Mouse (Mus musculus) C2C12 (cell line): ENCODE results near the gene Rundc3a. TPM values are rescaled to one million over a fixed set of nuclear protein-coding genes. Genes with fewer than 3 reads are reported as not detected.
"Not testable (repeated sequence)": the region's sequence is repeated elsewhere in the genome, so short reads cannot be mapped to it uniquely, and the experiment has no call there.

ENCODE experiments used
- H3K27me3 ChIP-seq: one replicate; pipeline ENCODE4 v1.6.1; 2011; ENCODE audit not compliant: control insufficient read depth, insufficient read depth, insufficient read length
- H3K36me3 ChIP-seq: one replicate; pipeline ENCODE4 v1.6.1; 2011; ENCODE audit not compliant: control insufficient read depth, insufficient read depth
- H3K4me3 ChIP-seq: one replicate; pipeline ENCODE4 v1.5.1; 2011; ENCODE audit warnings: mild to moderate bottlenecking, control low read depth; ENCODE audit not compliant: poor library complexity, insufficient read depth, severe bottlenecking
- H3K79me2 ChIP-seq: one replicate; pipeline ENCODE4 v1.6.1; 2011; ENCODE audit not compliant: control insufficient read depth, insufficient read depth
- H3K79me3 ChIP-seq: one replicate; pipeline ENCODE4 v1.6.1; 2011; ENCODE audit warnings: low read depth, control low read depth
- H3ac ChIP-seq: one replicate; pipeline ENCODE3; 2011; ENCODE audit warnings: low read depth; ENCODE audit not compliant: control insufficient read depth, insufficient read length
- CEBPB ChIP-seq: IDR thresholded peaks from one replicate; pipeline ENCODE4 v1.6.1; 2011; ENCODE audit warnings: low read depth, mild to moderate bottlenecking, control low read depth, moderate library complexity
- CTCF ChIP-seq: IDR thresholded peaks from one replicate; pipeline ENCODE4 v1.5.1; 2011; ENCODE audit not compliant: control insufficient read depth, insufficient read depth, insufficient read length
- FOSL1 ChIP-seq: IDR thresholded peaks from one replicate; pipeline ENCODE4 v1.8.0; 2011; ENCODE audit warnings: mild to moderate bottlenecking, low read length; ENCODE audit not compliant: poor library complexity, insufficient read depth, severe bottlenecking
- MAX ChIP-seq: IDR thresholded peaks from one replicate; pipeline ENCODE4 v1.6.1; 2011; ENCODE audit warnings: mild to moderate bottlenecking, control low read depth
- MYOD1 ChIP-seq: IDR thresholded peaks from one replicate; pipeline ENCODE4 v1.6.1; 2011; ENCODE audit warnings: low read depth; ENCODE audit not compliant: control insufficient read depth, insufficient read length
- MYOG ChIP-seq: IDR thresholded peaks from one replicate; pipeline ENCODE4 v1.6.1; 2011; ENCODE audit not compliant: control insufficient read depth, insufficient read length; ENCODE audit errors: extremely low read depth
- USF1 ChIP-seq: IDR thresholded peaks from one replicate; pipeline ENCODE4 v1.6.1; 2011; ENCODE audit warnings: low read depth, mild to moderate bottlenecking, control low read depth, moderate library complexity
- polyA plus RNA-seq: library from polyadenylated mRNA; unstranded; fragments of >200 nt; fragmentation: generic; extraction: Trizol; gene quantifications from one replicate; pipeline ENCODE4 v1.2.1, GENCODE M21; 2012; ENCODE audit warnings: missing spikeins

Gene Rundc3a
- polyA plus RNA-seq, 1 experiment, result 2.2 TPM

- no peaks in the 10 kb centered on the region for H3K79me2 ChIP-seq
- no peaks in the 10 kb centered on the region for H3K27me3 ChIP-seq
- TF ChIP-seq MYOD1, result peak; percentile 27
- peak; percentile 77 for TF ChIP-seq USF1
- TF ChIP-seq CEBPB, result no peak
- TF ChIP-seq MYOG, result no peak
- TF ChIP-seq CTCF, result no peak
- peak; percentile 8 for TF ChIP-seq FOSL1
- peak; percentile 66 for TF ChIP-seq MAX
- H3K79me3 ChIP-seq, result no peaks in the 10 kb centered on the region
- no peaks in the 10 kb centered on the region for H3K36me3 ChIP-seq
- no peak overlapping the region for H3K4me3 ChIP-seq
- no peak overlapping the region for H3ac ChIP-seq
These were observed 9.7 kb upstream of the Rundc3a start for GRCm38 (mm10) chr11:102383365-102384136.

DNA sequence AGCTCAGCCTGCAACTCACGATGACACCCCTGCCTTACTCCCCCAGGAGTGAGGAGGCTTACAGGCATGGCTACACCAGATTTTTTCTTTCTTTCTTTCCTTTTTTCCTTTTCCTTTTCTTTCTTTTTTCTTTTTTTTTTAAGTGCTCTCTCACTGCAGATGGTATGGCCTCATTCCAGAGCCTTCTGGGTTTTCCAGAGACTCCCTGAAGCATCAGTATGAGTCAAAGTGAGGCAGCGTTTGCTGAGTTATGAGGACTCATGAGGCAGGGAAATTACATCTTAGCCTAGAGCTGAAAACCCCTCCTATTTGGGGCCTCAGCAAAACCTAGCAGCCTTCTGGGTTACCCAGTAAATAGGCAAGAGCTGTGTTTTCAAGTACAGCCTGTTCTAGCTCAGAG, 8.8 kb upstream of the Rundc3a start:
- no peaks in the 10 kb centered on the region for H3K79me2 ChIP-seq

GRCm38 (mm10) chr11:102385075-102385474, 8.1 kb upstream of the Rundc3a start:
- H3K27me3 ChIP-seq, result no peaks in the 10 kb centered on the region
- TF ChIP-seq MAX (no peak), FOSL1 (no peak), CEBPB (no peak), CTCF (no peak), USF1 (no peak), MYOG (no peak), MYOD1 (no peak)
- no peaks in the 10 kb centered on the region for H3K36me3 ChIP-seq
- no peaks in the 10 kb centered on the region for H3K79me2 ChIP-seq
- H3K79me3 ChIP-seq, result no peaks in the 10 kb centered on the region
- H3K4me3 ChIP-seq, result no peak overlapping the region
- H3ac ChIP-seq, result no peak overlapping the region

More for the DNA sequence above, 8.8 kb upstream of the Rundc3a start:
- no peaks in the 10 kb centered on the region for H3K27me3 ChIP-seq
- TF ChIP-seq USF1 (no peak), MYOG (no peak), MAX (no peak), MYOD1 (no peak), CEBPB (no peak), FOSL1 (no peak), CTCF (no peak)
- H3ac ChIP-seq, result no peak overlapping the region
- no peaks in the 10 kb centered on the region for H3K79me3 ChIP-seq
- no peak overlapping the region for H3K4me3 ChIP-seq
- no peaks in the 10 kb centered on the region for H3K36me3 ChIP-seq

DNA sequence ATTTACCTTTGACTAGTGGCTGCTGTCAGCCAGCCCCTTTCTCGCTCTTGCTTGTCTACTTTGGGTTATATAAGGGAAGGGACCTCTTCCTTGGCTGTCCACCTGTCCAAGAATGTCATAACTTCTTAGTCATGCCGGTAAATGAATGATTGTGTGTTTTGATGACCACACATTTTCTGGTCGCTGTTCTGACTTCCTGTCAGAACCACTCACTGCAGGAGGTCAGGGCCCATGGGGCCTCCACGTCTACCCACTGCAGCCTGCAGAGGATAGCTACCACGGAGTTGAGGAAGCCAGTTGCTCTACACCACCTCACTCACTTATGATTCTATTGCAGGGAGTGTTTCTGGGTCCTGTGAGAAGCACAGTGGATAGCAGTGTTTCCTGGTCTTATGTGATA, 7.1 kb upstream of the Rundc3a start:
- TF ChIP-seq MYOD1 (peak; percentile 72), MAX (no peak), FOSL1 (no peak), CTCF (no peak), USF1 (no peak), MYOG (no peak)
- Histone ChIP-seq H3K4me3 (no peak overlapping the region), H3K36me3 (no peaks in the 10 kb centered on the region), H3ac (no peak overlapping the region), H3K79me3 (no peaks in the 10 kb centered on the region), H3K79me2 (no peaks in the 10 kb centered on the region), H3K27me3 (peaks cover 4% of the 10 kb centered on the region)

GRCm38 (mm10) chr11:102389436-102389835, 3.8 kb upstream of the Rundc3a start:
- H3K4me3 ChIP-seq, H3ac ChIP-seq, H3K27me3 ChIP-seq, H3K79me2 ChIP-seq, H3K79me3 ChIP-seq, H3K36me3 ChIP-seq: not testable (repeated sequence)
